Mouse (Mus musculus) cerebellum, adult 8-10 months (tissue): ENCODE data around the gene Notch2.
"Not testable (repeated sequence)": the region's sequence is repeated elsewhere in the genome, so short reads cannot be mapped to it uniquely, and the experiment has no call there.

Experiments used
- DNase-seq: peaks from one replicate; pipeline ENCODE4 v3.0.0; 2022

Notch2 gene

DNA sequence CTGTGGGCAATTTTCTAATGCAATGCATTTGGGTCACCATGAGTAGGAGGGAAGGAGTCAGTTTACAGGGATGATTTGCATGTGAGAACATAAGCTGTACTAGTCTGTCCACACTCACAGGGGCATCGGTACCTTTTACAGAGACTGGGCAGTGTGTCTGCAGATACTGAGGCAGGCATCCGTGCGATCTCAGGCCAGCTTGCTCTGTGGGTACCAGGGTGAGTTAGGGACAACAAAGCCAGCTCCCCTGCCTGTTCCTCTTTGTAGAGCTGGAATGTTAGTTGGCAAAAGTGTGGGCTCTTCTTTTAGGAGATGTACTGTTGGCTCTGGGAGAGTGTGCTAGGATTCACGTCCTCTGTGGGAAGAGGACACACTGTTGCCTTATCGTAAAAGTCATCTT, 19.6 kb downstream of the Notch2 start:
- DNase-seq = no peak

DNA sequence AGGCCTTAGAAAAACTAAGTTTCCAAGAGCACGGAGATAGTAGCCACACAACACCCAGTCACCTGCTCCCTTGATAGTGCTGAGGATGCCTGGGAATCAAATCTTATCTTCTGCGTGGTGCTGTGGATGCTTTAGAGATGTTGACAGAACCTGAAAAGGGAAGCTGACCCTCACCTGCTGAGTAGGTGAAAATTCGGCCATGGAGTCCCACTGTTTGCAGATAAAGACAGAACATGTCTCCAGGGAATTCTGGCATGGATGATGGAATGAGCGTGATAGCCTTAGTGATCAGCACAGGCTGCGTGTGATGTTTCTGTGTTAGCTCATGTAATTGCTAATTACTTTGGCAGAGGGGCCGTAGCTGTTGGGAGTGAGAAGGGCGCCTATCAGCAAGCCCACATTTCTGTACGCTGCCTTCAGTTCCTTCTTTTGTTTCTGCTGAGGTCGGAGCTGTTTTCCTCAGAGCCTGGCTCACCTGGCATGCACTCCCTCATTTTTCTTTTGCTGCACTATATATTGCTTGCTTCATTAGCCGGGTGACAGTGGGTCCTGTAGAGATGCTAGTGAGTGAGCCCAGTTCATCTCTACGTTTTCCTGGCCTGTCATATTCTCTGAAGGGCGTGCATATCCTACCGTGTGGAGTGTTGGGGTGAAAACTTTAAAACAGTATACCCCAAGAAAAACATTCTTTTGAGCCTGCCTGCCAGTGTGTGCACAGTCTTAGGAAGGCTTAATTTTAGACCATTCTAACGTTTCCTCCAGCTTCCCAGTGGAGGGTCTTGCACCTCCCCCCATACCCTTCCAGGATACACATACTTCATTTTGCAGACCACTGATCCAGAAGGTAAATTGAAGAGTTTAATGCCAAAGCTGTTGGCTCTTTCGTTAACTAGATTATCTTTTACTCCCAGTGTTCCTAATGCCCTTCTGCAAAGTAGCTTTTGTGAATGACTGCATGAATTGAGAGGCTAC, 21.6 kb downstream of the Notch2 start:
- DNase-seq = no peak

DNA sequence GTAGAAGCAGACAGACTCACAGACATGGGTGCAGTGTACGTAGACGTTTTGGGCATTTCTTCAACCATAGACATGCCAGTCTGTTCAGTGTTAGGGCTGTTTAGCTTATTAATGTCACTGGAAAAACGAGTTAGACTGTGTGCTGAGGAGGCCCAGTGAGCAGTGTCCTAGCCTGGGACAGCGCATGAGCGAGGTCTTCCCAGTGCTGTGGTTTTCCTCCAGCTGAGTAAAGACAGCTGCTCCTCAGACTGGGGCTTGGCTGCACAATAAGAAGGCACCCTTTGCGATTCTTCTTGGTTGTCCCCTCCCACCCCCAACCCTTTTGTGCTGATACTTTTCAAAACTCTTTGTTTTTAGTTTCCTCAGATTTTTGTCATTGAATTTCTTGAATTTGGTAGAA, 22.8 kb downstream of the Notch2 start:
- DNase-seq = no peak

DNA sequence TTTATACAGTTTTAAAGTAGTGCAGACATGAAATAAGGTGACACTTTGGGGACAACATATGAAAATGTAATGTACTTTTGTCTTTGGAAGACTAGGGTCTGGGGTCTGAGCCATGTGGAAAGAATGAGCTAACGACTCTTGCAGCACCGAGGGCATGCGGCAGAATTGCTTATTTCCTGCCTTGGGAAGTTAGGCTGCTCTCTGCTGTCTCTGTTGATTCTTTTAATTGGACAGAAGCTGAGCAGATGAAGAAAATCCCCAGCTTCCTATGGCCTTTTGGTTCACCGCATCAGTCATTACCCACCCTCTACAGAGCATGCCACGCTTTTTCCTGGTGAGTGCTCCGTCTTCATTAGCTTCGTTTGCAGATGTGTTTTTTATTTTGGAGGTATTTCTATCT, 23.8 kb downstream of the Notch2 start:
- DNase-seq = no peak

DNA sequence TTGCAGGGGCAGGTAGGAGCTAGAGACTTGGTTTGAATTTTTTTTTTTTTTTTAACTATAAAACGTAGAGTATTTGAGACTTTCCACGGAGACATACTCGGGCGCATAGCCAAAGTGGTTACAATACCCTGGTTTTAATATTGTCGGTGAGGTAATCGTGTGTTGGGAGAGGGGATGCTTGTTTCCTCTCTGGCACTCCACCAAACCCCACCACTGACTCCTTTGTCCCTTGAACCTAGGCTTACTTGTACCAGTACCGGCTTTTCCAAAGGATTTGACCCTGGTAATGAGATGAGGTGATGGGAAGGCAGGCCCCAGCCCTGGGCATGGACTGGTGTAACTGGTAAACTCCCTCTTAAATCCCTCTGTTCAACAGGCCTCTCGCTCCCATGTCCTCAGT, 25.3 kb downstream of the Notch2 start:
- no peak for DNase-seq

DNA sequence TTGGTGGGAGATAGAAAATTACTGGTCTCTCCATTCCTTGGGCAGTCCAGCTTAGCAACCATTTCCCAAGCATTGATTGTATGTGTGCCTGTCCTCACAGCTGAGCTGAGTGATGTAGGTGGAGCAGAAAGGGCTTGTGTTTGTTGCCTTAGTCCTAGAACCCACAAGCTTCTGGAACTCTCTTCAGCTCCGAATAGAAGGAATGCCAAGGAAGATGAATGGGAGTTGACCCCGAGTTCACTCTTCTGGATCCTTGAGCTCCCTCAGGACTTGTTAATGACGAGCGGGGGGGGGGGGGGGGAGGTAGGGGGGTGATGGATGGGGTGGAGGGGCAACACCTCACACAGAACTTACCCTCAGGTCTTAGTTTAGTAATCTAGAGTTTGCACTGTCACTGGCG, 25.9 kb downstream of the Notch2 start:
- DNase-seq = no peak

DNA sequence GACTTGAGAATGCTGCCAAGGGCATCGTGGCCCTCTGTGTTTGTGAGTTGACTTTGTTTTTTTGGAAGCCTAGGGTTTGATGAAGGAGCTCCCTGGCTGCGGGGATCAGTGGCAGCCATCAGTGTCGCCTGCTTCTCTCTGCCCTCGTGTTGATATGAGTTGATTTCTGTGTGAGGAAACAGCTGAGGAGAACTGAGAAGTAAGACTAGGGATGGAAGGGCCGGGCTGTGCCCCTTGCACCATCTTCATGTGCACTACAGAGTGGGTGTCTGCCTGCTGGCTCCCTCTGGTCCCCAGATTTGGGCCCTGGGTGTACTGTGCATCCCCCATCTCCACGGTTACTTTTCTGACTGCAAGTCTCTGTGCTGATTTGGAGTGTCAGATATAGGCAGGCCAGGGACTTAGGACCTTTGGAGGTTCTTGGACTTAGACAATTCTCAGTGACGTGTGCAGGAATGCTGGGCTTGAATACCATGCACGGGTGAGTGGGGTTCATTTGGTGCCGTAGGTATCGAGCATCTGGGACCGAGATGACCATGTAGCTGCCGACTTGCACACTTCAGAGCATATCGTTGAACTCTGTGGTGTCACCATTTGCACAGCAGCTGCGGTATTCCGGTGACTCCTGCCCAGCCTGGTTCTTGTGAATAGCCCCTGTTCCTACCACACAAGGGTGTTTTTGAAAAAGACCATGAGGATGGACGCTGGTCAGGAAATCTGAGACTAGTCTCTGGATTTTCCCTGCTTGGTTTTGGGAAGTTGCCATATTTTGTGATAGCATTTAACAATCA, 26.5 kb downstream of the Notch2 start:
- no peak for DNase-seq

DNA sequence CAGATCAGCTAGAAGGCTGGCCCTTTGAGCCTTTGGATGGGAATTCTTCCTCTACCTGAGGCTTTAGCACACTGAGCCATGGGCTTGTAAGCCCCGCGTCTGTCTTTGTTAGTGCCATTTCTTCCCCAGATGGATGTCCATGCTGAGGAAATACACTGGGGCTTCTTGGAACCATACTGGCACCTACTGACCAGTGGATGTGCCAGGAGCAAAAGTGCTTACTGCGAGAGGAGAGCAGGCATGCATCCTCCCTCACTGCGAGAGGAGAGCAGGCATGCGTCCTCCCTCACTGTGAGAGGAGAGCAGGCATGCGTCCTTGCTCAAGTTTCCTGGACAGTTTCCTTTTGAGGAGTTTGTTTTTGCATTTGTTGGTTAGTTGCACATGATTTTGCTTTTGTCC, 27.5 kb downstream of the Notch2 start:
- no peak for DNase-seq

DNA sequence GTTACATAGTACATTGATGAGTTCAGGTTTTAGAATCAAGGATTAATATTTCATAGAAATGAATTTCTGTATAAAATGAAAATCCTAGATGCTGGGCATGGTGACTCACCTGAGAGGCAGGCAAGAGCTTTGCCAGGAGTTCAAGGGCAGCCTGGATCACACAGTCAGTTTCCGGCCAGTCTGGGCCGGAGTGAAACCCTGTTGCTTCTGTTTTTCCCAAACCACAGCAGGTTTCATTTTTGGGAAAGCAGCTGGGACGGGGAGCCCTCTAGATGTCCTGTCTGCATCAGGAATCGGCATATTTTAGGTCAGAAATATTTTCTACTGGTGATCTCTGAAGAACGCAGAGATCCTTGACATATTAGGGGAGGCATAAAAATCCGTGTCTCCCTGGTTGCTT, 29.0 kb downstream of the Notch2 start:
- DNase-seq = no peak

DNA sequence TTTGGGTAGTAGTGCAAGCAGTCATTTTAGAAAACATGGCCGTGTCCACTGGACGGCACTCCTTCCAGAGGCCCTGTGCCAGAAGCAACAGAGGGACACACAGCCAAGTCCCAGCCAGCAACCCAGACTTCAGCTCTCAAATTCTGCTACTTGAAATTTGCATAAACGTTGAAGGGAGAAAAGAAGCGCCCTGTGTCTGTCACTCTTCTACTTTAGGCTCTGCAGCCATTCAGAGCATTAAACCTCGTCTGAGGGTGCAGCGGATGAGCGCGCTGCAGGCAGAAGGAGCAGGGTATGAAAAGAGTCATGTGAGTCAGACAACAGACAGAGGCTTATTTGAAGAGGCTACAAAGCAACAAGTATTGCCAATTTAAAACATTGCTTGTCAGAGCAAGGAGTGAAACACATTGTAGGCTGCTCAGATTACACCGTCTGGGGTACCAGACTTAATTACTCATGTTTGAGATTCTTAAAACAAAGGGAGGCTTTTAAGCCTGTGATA, 29.7 kb downstream of the Notch2 start:
- no peak for DNase-seq

DNA sequence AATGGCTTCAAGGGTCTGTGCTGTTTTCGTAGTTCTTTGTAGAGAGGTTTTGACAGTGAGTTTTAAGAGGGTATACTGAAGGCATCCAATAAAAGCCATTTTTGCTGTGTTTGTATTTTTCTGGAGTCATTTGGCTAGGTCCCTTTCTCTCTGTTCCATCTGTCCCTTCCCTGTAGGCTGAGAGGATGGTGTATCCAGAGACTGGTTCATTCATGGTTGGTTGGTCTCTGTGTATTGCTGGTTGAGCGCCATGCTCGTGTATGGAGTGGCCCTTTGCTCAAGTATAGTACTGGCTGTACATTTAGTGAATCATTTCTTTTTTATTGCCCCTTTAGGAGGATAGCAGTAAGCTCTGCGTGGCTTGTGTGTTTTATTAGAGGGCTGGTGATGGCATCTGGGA, 30.3 kb downstream of the Notch2 start:
- no peak for DNase-seq

DNA sequence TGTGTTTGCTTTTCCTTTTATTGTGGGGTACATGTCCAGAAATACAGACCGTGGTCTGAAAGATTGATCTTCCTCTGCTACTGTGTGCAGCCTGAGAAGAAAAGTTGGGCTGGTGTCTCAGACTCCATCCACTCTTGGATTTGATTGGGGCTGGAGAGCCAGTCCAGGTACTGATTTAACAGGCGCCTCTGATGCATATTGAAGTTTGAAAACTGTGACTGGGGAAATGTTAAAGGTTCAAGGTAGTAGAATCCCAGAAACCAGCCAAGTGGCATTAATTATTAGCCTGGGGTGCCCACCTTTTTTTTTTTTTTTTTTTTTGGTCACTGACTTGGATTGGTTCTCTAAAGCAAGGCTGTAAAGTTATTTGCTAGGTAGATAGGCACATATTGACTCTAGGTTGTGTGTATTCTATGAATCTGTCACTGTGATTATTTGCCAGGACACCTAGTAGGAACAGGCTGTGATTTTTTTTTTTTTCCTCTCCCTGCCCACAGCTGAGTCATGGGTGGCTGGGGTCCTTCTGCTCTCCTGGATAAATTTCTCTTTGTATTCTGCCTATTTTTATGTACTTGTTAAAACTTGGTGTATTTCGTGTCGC, 31.5 kb downstream of the Notch2 start:
- no peak for DNase-seq

DNA sequence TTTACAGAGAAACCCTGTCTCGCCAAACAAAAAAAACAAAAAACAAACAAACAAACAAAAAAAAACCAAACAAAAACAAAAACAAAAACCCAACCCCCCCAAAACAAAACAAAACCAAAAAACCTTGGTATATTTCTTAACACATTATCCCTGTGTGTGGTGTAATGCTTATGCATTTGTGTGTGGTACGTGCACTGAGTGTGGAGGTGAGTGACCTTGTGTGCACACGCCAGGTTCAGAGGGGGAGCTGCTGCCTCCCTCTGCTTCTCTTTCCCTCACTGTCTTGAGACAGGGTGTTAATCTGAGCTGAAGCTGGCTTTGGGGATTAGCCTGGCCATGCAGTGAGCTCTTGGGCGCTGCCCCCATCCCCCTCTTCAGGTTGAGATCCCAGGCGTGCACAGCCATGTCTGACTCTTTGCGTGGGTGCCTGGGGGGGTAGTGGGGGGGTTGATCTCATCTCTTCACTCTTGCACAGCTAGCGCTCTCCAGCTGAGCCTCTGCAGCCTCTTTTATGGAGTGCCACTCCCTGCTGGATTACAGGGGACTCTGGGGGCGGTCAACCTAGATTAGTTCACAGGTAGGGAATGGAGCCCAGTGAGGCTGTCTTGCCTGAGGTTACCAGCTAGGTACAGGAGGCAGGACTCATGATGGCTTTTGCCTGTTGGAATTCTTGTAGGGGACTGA, 32.3 kb downstream of the Notch2 start:
- no peak for DNase-seq

DNA sequence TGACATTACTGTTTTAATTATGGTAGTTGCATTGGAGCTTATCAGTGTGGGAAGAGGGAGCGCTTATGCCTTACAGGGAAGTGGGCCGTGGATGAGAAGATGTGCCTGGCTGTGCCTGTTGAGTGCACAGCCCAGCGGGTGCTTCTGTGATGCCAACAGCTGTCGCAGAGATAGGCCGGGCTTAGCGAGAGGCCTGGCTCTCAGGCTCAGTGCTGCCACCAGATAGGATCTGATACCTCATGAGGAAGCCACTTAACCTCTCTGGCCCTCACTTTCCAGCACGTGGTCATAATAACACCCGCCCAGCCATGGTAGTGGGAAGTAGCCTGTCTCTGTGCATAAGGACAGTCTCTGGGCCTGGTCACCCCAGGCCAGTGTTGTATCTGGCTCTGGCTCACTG, 33.0 kb downstream of the Notch2 start:
- DNase-seq = no peak

DNA sequence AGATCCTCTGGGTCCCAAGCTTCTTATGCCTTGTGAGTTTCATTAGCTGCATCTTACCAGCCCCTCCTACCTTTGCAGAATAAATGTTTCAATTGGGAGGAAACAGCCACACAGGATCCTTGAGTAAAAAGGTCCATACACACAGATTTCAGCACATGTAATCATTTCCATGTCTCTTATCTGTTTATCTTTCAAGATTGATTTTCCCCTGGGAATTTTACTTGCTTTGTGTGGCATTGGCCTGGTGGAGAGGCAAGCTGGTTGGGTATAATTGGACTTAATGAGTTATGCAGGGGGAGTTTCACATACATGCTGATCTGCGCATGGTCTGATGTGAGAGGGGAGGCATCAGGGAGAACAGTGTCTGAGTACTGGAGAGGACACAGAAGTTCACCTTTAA, 36.3 kb downstream of the Notch2 start:
- DNase-seq = no peak

DNA sequence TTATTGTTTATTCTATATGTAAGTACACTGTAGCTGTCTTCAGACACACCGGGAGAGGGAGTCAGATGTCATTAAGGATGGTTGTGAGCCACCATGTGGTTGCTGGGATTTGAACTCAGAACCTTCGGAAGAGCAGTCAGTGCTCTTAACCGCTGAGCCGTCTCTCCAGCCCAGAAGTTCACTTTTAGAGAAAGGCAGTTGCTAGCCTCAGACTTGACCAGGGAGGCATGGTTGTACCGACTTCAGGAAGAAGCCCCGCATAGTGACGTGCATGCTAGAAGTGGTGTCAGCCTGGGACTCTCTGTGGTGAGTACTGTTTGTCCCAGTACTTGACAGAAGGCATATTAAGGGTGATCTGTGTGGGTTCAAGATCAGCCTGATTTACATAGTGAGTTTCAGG, 36.8 kb downstream of the Notch2 start:
- DNase-seq = not testable (repeated sequence)

DNA sequence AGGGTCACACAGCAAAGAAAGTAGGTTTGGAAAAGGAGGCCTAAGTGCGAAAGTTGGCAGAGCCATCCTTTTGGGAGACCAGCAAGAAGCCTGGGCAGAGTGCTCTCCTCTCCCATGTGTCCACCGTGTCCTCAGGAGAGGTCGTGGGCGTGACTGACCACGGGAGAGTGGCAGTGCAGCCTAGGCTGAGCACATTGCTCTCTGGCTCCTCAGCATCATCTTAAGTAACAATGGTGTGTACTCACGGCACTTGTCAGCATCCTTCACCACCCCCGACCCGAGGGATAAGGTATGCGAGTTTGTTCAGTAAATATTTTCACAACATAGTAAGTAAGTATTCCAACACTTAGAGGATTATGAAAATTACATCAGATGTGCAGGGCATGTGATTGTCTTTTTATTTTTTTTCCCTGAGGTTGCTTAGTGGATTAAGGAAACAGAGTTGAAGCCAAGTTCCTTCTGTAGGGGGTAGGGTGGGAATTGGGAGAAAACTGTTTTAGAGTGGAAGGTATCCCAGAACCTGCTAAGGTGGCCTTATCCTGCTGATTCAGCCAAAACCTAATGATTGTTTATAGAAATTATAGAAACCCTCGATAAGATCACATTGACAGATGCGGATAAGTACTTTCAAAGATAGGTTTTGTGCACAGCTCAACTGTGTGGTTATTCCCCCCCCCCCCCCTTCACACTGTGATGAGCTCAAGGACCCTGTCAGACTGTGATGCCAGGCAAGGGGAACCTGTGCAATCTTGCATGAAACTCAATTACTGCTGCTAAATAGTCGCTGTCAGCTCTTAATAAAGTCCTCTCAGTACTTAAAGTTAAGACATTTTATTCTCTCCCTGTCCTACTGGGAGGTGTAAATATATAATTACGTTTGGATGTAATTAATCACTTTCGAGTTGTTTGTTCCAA, 37.4 kb downstream of the Notch2 start:
- DNase-seq = no peak

DNA sequence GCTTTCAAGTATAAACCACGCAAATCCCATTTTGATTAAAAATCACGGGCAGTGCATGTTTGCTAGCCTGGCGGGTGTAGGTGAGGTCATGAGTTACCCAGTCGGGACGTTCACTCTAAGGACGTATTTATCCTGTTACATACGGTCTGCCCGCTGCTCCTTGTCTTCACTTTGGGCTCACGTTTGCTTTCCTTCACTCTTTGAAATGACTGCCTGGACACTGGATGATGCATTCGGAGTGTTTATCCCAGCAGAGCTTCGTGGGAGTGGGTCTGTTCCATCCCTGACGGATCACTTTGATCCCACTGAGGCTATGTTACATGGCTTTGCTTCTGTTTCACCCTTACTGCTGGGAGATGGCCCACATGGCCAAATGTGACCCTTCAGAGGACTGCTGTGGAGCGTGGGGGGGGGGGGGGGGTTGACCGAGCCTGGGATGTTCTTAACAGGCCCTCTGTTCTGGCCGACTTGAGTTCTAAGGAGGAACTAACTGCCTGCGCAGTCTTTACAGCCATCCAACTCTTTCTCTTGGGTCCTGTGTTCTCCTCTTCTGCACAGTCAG, 38.2 kb downstream of the Notch2 start:
- no peak for DNase-seq

DNA sequence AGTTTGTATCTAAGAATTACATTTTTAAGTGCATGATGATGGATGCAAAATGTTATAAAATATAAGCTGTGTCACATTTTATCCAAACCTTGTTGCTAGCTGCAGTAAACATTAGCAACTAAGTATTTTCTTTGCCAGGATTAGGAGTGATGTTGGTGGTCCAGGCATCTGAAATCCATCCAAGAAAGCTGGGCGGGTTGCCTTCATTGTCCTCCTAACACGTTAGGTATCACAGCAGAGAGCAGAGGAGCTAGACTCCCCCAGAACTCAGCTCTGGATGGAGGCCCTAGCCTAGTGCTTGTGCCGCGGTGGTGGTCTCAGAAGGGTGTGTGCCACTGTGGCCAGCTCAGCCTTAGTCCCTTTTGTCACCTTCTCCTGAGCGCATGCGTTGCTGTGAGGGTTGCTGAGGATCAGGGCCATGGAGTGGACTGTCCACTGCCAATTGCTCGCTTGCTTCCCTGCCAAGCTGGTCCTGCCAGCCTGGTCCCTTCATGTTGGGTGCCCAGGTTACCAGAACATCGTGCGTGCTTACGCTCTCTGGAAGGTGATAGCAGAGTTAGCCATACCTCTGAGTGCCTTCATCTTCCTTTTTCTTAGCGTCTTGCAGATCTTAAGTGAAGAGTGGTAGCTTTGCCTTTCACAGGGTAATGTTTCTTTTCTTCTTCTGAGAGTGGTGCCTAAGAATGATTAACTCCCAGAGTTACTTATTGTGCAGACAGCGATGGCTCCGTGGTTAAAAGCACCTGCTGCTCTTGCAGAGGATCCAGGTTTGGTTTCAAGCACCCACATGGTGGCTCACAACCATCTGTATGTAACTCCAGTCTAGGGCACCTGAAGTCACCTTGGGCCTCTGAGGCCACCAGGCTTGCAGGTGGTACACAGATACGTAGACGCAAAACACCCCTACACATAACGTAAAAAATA, 39.4 kb downstream of the Notch2 start:
- no peak for DNase-seq

DNA sequence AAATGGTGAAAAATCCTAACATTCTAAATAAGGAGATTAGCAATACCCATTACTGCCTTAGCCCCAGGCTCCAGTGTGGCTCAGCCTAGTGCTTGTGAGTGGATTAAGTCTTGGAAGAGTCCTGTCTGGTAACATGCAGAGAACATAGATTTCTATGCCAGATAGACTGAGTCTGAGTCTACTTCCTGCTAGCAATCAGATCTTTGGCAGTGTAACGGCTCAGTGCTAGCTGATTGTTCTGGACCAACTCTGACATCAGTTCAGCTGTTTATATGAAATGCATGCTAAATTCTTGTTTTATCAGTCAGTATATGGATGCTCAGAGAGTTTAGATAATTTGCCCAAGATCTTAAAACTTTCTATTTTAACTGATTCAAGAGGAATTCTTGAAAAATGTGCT, 40.5 kb downstream of the Notch2 start:
- no peak for DNase-seq
